Mouse (Mus musculus): ENCODE measurements around the gene Sorl1. TPM values are rescaled to one million over a fixed set of nuclear protein-coding genes. Genes with fewer than 3 reads are reported as not detected.

The Sorl1 gene
- polyA plus RNA-seq, 1 experiment from 2014 or later, result 56.0 TPM

- DNase-seq (ENCODE audit: low read depth, low spot score) (no peak), ATAC-seq (no peak)
- ChIA-PET POLR2A (interaction anchor here (1.3 kb wide), 1 partner anchor 10 kb away, joined by 3 read pairs; no protein-coding TSS in a partner anchor), CTCF (interaction anchor here (2.3 kb wide), 1 partner anchor 8 kb away, joined by 9 read pairs; no protein-coding TSS in a partner anchor)
- TF ChIP-seq CTCF (IDR thresholded peaks at IDR 0.05), result no peak
- in situ Hi-C loops (cut with MboI; ENCODE audit: low pct_unique_long_range_greater_than_20kb), result loop anchor here (25.0 kb wide), 1 partner anchor 955 kb away; the partner anchor contains the start of gene Grik4
- no peaks in the 10 kb centered on the region for H3K27me3 ChIP-seq
These were observed 141.3 kb downstream of the Sorl1 start for GRCm38 (mm10) chr9:41982760-41983159.

GRCm38 (mm10) chr9:41982023-41982422 lies 142.1 kb downstream of the Sorl1 start:
- POLR2A ChIA-PET, result no interaction called here
- H3K27me3 ChIP-seq, result no peaks in the 10 kb centered on the region
- CTCF ChIA-PET, result no interaction called here
- in situ Hi-C loops (cut with MboI; ENCODE audit: low pct_unique_long_range_greater_than_20kb), result loop anchor here (25.0 kb wide), 1 partner anchor 955 kb away; the partner anchor contains the start of gene Grik4
- DNase-seq (ENCODE audit: low read depth, low spot score), result no peak
- no peak for ATAC-seq
- no peak for TF ChIP-seq CTCF (IDR thresholded peaks at IDR 0.05)

- TF ChIP-seq CTCF (IDR thresholded peaks at IDR 0.05), result no peak
- in situ Hi-C loops (cut with MboI; ENCODE audit: low pct_unique_long_range_greater_than_20kb), result loop anchor here (25.0 kb wide), 1 partner anchor 956 kb away; the partner anchor contains the start of gene Grik4
- POLR2A ChIA-PET, result no interaction called here
These were observed 142.8 kb downstream of the Sorl1 start for GRCm38 (mm10) chr9:41981306-41981705.

GRCm38 (mm10) chr9:41980796-41981195 lies 143.3 kb downstream of the Sorl1 start:
- no peak for TF ChIP-seq CTCF (IDR thresholded peaks at IDR 0.05)
- no peak for DNase-seq (ENCODE audit: low read depth, low spot score)
- ChIA-PET CTCF (no interaction called here), POLR2A (no interaction called here)
- in situ Hi-C loops (cut with MboI; ENCODE audit: low pct_unique_long_range_greater_than_20kb), result loop anchor here (25.0 kb wide), 1 partner anchor 957 kb away; the partner anchor contains the start of gene Grik4
- H3K27me3 ChIP-seq, result no peaks in the 10 kb centered on the region
- no peak for ATAC-seq

More at GRCm38 (mm10) chr9:41981306-41981705, 142.8 kb downstream of the Sorl1 start:
- DNase-seq (ENCODE audit: low read depth, low spot score) (no peak), ATAC-seq (no peak)
- H3K27me3 ChIP-seq, result no peaks in the 10 kb centered on the region
- CTCF ChIA-PET, result no interaction called here

DNA sequence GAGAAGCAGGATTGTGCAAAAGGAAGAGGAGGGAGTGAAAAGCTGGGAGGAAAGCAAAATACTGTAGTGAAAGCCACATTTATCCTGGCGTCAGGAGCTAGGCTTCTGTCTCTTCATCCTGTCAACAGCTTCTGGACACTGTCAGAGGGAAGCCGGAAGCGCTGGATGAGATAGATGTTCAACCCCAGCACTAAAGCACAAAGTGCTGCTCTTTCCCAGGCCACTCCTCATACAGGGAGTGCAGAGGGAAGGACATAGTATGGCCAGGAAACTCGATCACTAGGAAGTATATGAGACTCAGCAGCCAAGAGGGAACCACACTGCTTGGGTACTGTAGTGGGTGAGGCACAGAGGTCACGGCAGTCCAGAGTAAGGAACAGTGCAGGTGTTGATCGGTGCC lies 145.7 kb downstream of the Sorl1 start:
- in situ Hi-C loops (cut with MboI; ENCODE audit: low pct_unique_long_range_greater_than_20kb), result loop anchor here (25.0 kb wide), 1 partner anchor 959 kb away; the partner anchor contains the start of gene Grik4
- no peak for ATAC-seq
- ChIA-PET CTCF (no interaction called here), POLR2A (no interaction called here)
- no peaks in the 10 kb centered on the region for H3K27me3 ChIP-seq
- no peak for TF ChIP-seq CTCF (IDR thresholded peaks at IDR 0.05)
- no peak for DNase-seq (ENCODE audit: low read depth, low spot score)

GRCm38 (mm10) chr9:41975968-41976367 lies 148.1 kb downstream of the Sorl1 start:
- POLR2A ChIA-PET, result no interaction called here
- ATAC-seq (no peak), DNase-seq (ENCODE audit: low read depth, low spot score) (no peak)
- no peak for TF ChIP-seq CTCF (IDR thresholded peaks at IDR 0.05)
- CTCF ChIA-PET, result interaction anchor here (2.3 kb wide), 1 partner anchor 8 kb away, joined by 9 read pairs; no protein-coding TSS in a partner anchor
- in situ Hi-C loops (cut with MboI; ENCODE audit: low pct_unique_long_range_greater_than_20kb), result loop anchor here (25.0 kb wide), 1 partner anchor 961 kb away; the partner anchor contains the start of gene Grik4
- no peaks in the 10 kb centered on the region for H3K27me3 ChIP-seq

- no peak for TF ChIP-seq CTCF (IDR thresholded peaks at IDR 0.05)
- POLR2A ChIA-PET, result no interaction called here
- H3K27me3 ChIP-seq, result no peaks in the 10 kb centered on the region
These were observed 149.4 kb downstream of the Sorl1 start for GRCm38 (mm10) chr9:41974661-41975060.

GRCm38 (mm10) chr9:41973775-41974657 lies 150.1 kb downstream of the Sorl1 start:
- POLR2A ChIA-PET, result no interaction called here
- ATAC-seq, result no peak
- peak; percentile 62 for TF ChIP-seq CTCF (IDR thresholded peaks at IDR 0.05)
- CTCF ChIA-PET, result interaction anchor here (1.1 to 2.3 kb wide), 2 partner anchors 10 to 13 kb away, joined by 3 to 9 read pairs; no protein-coding TSS in a partner anchor
- no peaks in the 10 kb centered on the region for H3K27me3 ChIP-seq
- DNase-seq (ENCODE audit: low read depth, low spot score), result no peak
- in situ Hi-C loops (cut with MboI; ENCODE audit: low pct_unique_long_range_greater_than_20kb), result loop anchor here (25.0 kb wide), 1 partner anchor 987 kb away; no protein-coding TSS in a partner anchor

More at GRCm38 (mm10) chr9:41974661-41975060, 149.4 kb downstream of the Sorl1 start:
- no peak for DNase-seq (ENCODE audit: low read depth, low spot score)
- in situ Hi-C loops (cut with MboI; ENCODE audit: low pct_unique_long_range_greater_than_20kb), result loop anchor here (25.0 kb wide), 2 partner anchors 963 to 987 kb away; partner anchors contain the start of gene Grik4
- ATAC-seq, result no peak
- CTCF ChIA-PET, result interaction anchor here (1.1 to 2.3 kb wide), 2 partner anchors 9 to 12 kb away, joined by 3 to 9 read pairs; no protein-coding TSS in a partner anchor

DNA sequence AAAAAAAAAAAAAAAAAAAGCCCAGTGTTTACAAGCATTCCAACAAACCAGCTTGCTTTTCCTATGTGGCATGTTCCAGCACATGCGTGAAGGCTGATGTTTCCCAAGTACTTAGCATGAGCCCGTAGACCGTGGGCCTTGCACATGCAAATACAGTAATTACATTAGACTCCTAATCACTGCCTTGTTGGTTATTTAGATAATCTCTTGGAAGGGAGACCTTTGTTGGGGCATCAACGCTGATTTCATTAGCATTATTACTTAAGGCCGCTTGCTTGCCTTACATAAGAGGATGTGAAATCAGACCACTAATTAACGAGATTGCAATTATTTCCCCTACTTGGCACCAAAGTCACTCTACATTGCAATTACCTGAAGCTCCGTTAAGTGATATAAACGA lies 154.1 kb downstream of the Sorl1 start:
- no peaks in the 10 kb centered on the region for H3K27me3 ChIP-seq
- ChIA-PET POLR2A (no interaction called here), CTCF (no interaction called here)
- no peak for TF ChIP-seq CTCF (IDR thresholded peaks at IDR 0.05)
- ATAC-seq (no peak), DNase-seq (ENCODE audit: low read depth, low spot score) (no peak)
- in situ Hi-C loops (cut with MboI; ENCODE audit: low pct_unique_long_range_greater_than_20kb), result loop anchor here (25.0 kb wide), 1 partner anchor 983 kb away; no protein-coding TSS in a partner anchor

- ChIA-PET CTCF (interaction anchor here (0.6 kb wide), 1 partner anchor 329 kb away, joined by 3 read pairs; no protein-coding TSS in a partner anchor), POLR2A (interaction anchor here (0.6 to 0.7 kb wide), 3 partner anchors 31 to 615 kb away, joined by 3 to 4 read pairs (median 3); no protein-coding TSS in a partner anchor)
- ATAC-seq (no peak), DNase-seq (ENCODE audit: low read depth, low spot score) (no peak)
- no peaks in the 10 kb centered on the region for H3K27me3 ChIP-seq
- in situ Hi-C loops (cut with MboI; ENCODE audit: low pct_unique_long_range_greater_than_20kb), result loop anchor here (25.0 kb wide), 1 partner anchor 982 kb away; no protein-coding TSS in a partner anchor
- no peak for TF ChIP-seq CTCF (IDR thresholded peaks at IDR 0.05)
These were observed 155.2 kb downstream of the Sorl1 start for GRCm38 (mm10) chr9:41968673-41969460.

Measured in Patski (cell line).